Mouse (Mus musculus): ENCODE measurements around the gene Hspb3. TPM values are rescaled to one million over a fixed set of nuclear protein-coding genes. Genes with fewer than 3 reads are reported as not detected.

The Hspb3 gene
- polyA plus RNA-seq, 1 experiment from 2014 or later = 2.0 TPM

- no peak overlapping the region for H3K27ac ChIP-seq
- H3K9ac ChIP-seq = no peak overlapping the region
- no peak for ATAC-seq (ENCODE audit: borderline replicate concordance, extremely low read depth, low FRiP score, low TSS enrichment)
- no peaks in the 10 kb centered on the region for H3K27me3 ChIP-seq
- H3K9me3 ChIP-seq = no peaks in the 10 kb centered on the region
- H3K4me3 ChIP-seq = no peak overlapping the region
- H3K4me2 ChIP-seq = no peak overlapping the region
- WGBS = 89% methylated on average over 7 of the region's 7 CpGs
- H3K4me1 ChIP-seq = no peaks in the 10 kb centered on the region
- no peaks in the 10 kb centered on the region for H3K36me3 ChIP-seq
Observed at GRCm38 (mm10) chr13:113680646-113681045, 17.2 kb upstream of the Hspb3 start.

GRCm38 (mm10) chr13:113669459-113670077 lies 6.1 kb upstream of the Hspb3 start:
- H3K27ac ChIP-seq = no peak overlapping the region
- WGBS = 36% methylated on average over 10 of the region's 10 CpGs
- no peak overlapping the region for H3K4me2 ChIP-seq
- H3K9me3 ChIP-seq = no peaks in the 10 kb centered on the region
- H3K4me1 ChIP-seq = no peaks in the 10 kb centered on the region
- no peak overlapping the region for H3K9ac ChIP-seq
- H3K36me3 ChIP-seq = no peaks in the 10 kb centered on the region
- H3K27me3 ChIP-seq = no peaks in the 10 kb centered on the region
- ATAC-seq (ENCODE audit: borderline replicate concordance, extremely low read depth, low FRiP score, low TSS enrichment) = no peak
- H3K4me3 ChIP-seq = no peak overlapping the region

- no peak overlapping the region for H3K4me3 ChIP-seq
- no peaks in the 10 kb centered on the region for H3K4me1 ChIP-seq
- H3K27me3 ChIP-seq = no peaks in the 10 kb centered on the region
- H3K27ac ChIP-seq = no peak overlapping the region
- no peaks in the 10 kb centered on the region for H3K36me3 ChIP-seq
- H3K9ac ChIP-seq = no peak overlapping the region
- 68% methylated on average over 7 of the region's 7 CpGs for WGBS
- no peak for ATAC-seq (ENCODE audit: borderline replicate concordance, extremely low read depth, low FRiP score, low TSS enrichment)
- no peaks in the 10 kb centered on the region for H3K9me3 ChIP-seq
- H3K4me2 ChIP-seq = no peak overlapping the region
Observed at GRCm38 (mm10) chr13:113663883-113664282, 407 bp upstream of the Hspb3 start.

- no peaks in the 10 kb centered on the region for H3K4me1 ChIP-seq
- H3K9ac ChIP-seq = no peak overlapping the region
- no peaks in the 10 kb centered on the region for H3K36me3 ChIP-seq
- ATAC-seq (ENCODE audit: borderline replicate concordance, extremely low read depth, low FRiP score, low TSS enrichment) = no peak
- no peaks in the 10 kb centered on the region for H3K9me3 ChIP-seq
- H3K4me3 ChIP-seq = no peak overlapping the region
- no peaks in the 10 kb centered on the region for H3K27me3 ChIP-seq
- H3K27ac ChIP-seq = no peak overlapping the region
- 60% methylated on average over 7 of the region's 7 CpGs for WGBS
- H3K4me2 ChIP-seq = no peak overlapping the region
Observed at GRCm38 (mm10) chr13:113661826-113662271, 1.6 kb downstream of the Hspb3 start.

- Histone ChIP-seq H3K27ac (no peak overlapping the region), H3K9me3 (no peaks in the 10 kb centered on the region), H3K27me3 (no peaks in the 10 kb centered on the region), H3K4me1 (no peaks in the 10 kb centered on the region), H3K36me3 (no peaks in the 10 kb centered on the region), H3K9ac (no peak overlapping the region), H3K4me2 (no peak overlapping the region), H3K4me3 (no peak overlapping the region)
- ATAC-seq (ENCODE audit: borderline replicate concordance, extremely low read depth, low FRiP score, low TSS enrichment) = no peak
- WGBS = 78% methylated on average over 9 of the region's 9 CpGs
Observed at GRCm38 (mm10) chr13:113660576-113661310, 2.7 kb downstream of the Hspb3 start.

- Histone ChIP-seq H3K4me3 (no peak overlapping the region), H3K4me2 (no peak overlapping the region)
Observed at GRCm38 (mm10) chr13:113657204-113657603, 6.3 kb downstream of the Hspb3 start.

GRCm38 (mm10) chr13:113656639-113657038 lies 6.8 kb downstream of the Hspb3 start:
- Histone ChIP-seq H3K36me3 (no peaks in the 10 kb centered on the region), H3K27ac (no peak overlapping the region), H3K9me3 (no peaks in the 10 kb centered on the region), H3K4me2 (no peak overlapping the region), H3K4me1 (no peaks in the 10 kb centered on the region), H3K4me3 (no peak overlapping the region), H3K27me3 (no peaks in the 10 kb centered on the region), H3K9ac (no peak overlapping the region)
- WGBS = 80% methylated on average over 4 of the region's 4 CpGs
- no peak for ATAC-seq (ENCODE audit: borderline replicate concordance, extremely low read depth, low FRiP score, low TSS enrichment)

More at GRCm38 (mm10) chr13:113657204-113657603, 6.3 kb downstream of the Hspb3 start:
- WGBS = 66% methylated on average over 7 of the region's 7 CpGs
- Histone ChIP-seq H3K36me3 (no peaks in the 10 kb centered on the region), H3K9ac (no peak overlapping the region), H3K4me1 (no peaks in the 10 kb centered on the region), H3K9me3 (no peaks in the 10 kb centered on the region), H3K27ac (no peak overlapping the region), H3K27me3 (no peaks in the 10 kb centered on the region)
- no peak for ATAC-seq (ENCODE audit: borderline replicate concordance, extremely low read depth, low FRiP score, low TSS enrichment)

GRCm38 (mm10) chr13:113655511-113655910 lies 8.0 kb downstream of the Hspb3 start:
- H3K9me3 ChIP-seq = no peaks in the 10 kb centered on the region
- H3K9ac ChIP-seq = no peak overlapping the region
- no peaks in the 10 kb centered on the region for H3K36me3 ChIP-seq
- WGBS = 92% methylated on average over 4 of the region's 4 CpGs
- H3K4me1 ChIP-seq = no peaks in the 10 kb centered on the region
- H3K4me3 ChIP-seq = no peak overlapping the region
- no peaks in the 10 kb centered on the region for H3K27me3 ChIP-seq
- no peak for ATAC-seq (ENCODE audit: borderline replicate concordance, extremely low read depth, low FRiP score, low TSS enrichment)
- H3K4me2 ChIP-seq = no peak overlapping the region
- H3K27ac ChIP-seq = no peak overlapping the region

- Histone ChIP-seq H3K4me2 (no peak overlapping the region), H3K9me3 (no peaks in the 10 kb centered on the region), H3K4me1 (0 out of 2 replicates have a peak, but pooled peaks cover 3% of the 10 kb centered on the region), H3K27me3 (no peaks in the 10 kb centered on the region), H3K9ac (no peak overlapping the region), H3K36me3 (no peaks in the 10 kb centered on the region), H3K27ac (no peak overlapping the region), H3K4me3 (no peak overlapping the region)
- 79% methylated on average over 11 of the region's 11 CpGs for WGBS
- ATAC-seq (ENCODE audit: borderline replicate concordance, extremely low read depth, low FRiP score, low TSS enrichment) = no peak
Observed at GRCm38 (mm10) chr13:113640944-113641597, 22.4 kb downstream of the Hspb3 start.

- Histone ChIP-seq H3K36me3 (no peaks in the 10 kb centered on the region), H3K27me3 (no peaks in the 10 kb centered on the region), H3K4me1 (peaks cover 7% of the 10 kb centered on the region; the same call in 1 of the 2 replicates), H3K9me3 (no peaks in the 10 kb centered on the region), H3K4me2 (no peak overlapping the region), H3K9ac (no peak overlapping the region), H3K4me3 (no peak overlapping the region), H3K27ac (no peak overlapping the region)
- ATAC-seq (ENCODE audit: borderline replicate concordance, extremely low read depth, low FRiP score, low TSS enrichment) = no peak
- 20% methylated on average over 7 of the region's 7 CpGs for WGBS
Observed at GRCm38 (mm10) chr13:113638914-113639313, 24.6 kb downstream of the Hspb3 start.

GRCm38 (mm10) chr13:113635799-113636222 lies 27.7 kb downstream of the Hspb3 start:
- H3K9me3 ChIP-seq = no peaks in the 10 kb centered on the region
- H3K27me3 ChIP-seq = no peaks in the 10 kb centered on the region
- H3K4me3 ChIP-seq = no peak overlapping the region
- H3K4me2 ChIP-seq = no peak overlapping the region
- ATAC-seq (ENCODE audit: borderline replicate concordance, extremely low read depth, low FRiP score, low TSS enrichment) = no peak
- WGBS = 63% methylated on average over 17 of the region's 17 CpGs
- no peaks in the 10 kb centered on the region for H3K36me3 ChIP-seq
- no peak overlapping the region for H3K27ac ChIP-seq
- H3K4me1 ChIP-seq = peaks cover 7% of the 10 kb centered on the region; the same call in 1 of the 2 replicates
- no peak overlapping the region for H3K9ac ChIP-seq
